Mouse (Mus musculus): ENCODE data around the gene Gpr119. TPM values are rescaled to one million over a fixed set of nuclear protein-coding genes. Genes with fewer than 3 reads are reported as not detected.

The Gpr119 gene
- polyA plus RNA-seq (2014; fragmentation: Nextera tagmentation; extraction: Ambion mirVana) = not detected in 2 replicates

DNA sequence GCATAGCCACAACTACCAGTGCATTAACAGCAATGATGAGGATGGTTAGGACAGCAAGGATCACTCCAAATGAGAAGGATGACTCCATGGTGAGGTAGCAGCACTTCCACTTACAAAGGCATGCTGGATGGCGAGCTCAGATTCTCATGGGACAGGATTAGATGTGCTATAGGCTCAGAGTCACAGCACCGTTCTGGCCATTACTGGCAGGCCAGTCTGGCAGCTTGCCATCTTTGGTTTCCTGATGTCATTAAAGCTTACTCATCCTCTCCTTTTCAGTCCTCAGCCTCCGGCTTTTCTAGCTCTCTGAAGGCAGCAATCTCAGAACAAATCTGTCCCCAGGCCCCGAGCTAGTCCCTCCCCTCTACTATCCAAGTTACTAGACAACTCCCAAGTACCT is at the start of gene Gpr119:
Gpr119 (minus strand) TSS at position 308 of the 400 bp plus-strand sequence.
- 74% methylated on average over 4 of the region's 4 CpGs for WGBS
- Histone ChIP-seq H3K4me1 (ENCODE audit: control insufficient read depth, insufficient read depth, low read length) (no peaks in the 10 kb centered on the region), H3K4me2 (ENCODE audit: low read depth) (no peak within 1 kb of the TSS), H3K4me3 (ENCODE audit: low read depth, low read length) (no peak within 1 kb of the TSS), H3K9ac (ENCODE audit: low read length) (no peak within 1 kb of the TSS), H3K36me3 (ENCODE audit: control insufficient read depth, insufficient read depth, low read length) (no peaks in the 10 kb centered on the region), H3K27me3 (ENCODE audit: control insufficient read depth, insufficient read depth, low read length) (no peaks in the 10 kb centered on the region), H3K9me3 (ENCODE audit: control insufficient read depth, low read length) (no peaks in the 10 kb centered on the region), H3K27ac (ENCODE audit: low read depth, low read length) (no peak within 1 kb of the TSS)
- DNase-seq (ENCODE audit: low spot score) (no peak), ATAC-seq (ENCODE audit: insufficient read depth, low FRiP score, low TSS enrichment) (no peak)

- no peaks in the 10 kb centered on the region for H3K27me3 ChIP-seq (ENCODE audit: control insufficient read depth, insufficient read depth, low read length)
- ATAC-seq (ENCODE audit: insufficient read depth, low FRiP score, low TSS enrichment) (no peak), DNase-seq (ENCODE audit: low spot score) (no peak)
- no peak overlapping the region for H3K4me2 ChIP-seq (ENCODE audit: low read depth)
- H3K9ac ChIP-seq (ENCODE audit: low read length) = no peak overlapping the region
- H3K36me3 ChIP-seq (ENCODE audit: control insufficient read depth, insufficient read depth, low read length) = no peaks in the 10 kb centered on the region
- no peak overlapping the region for H3K4me3 ChIP-seq (ENCODE audit: low read depth, low read length)
- no peak overlapping the region for H3K27ac ChIP-seq (ENCODE audit: low read depth, low read length)
- no peaks in the 10 kb centered on the region for H3K4me1 ChIP-seq (ENCODE audit: control insufficient read depth, insufficient read depth, low read length)
- 90% methylated on average over 8 of the region's 8 CpGs for WGBS
- H3K9me3 ChIP-seq (ENCODE audit: control insufficient read depth, low read length) = no peaks in the 10 kb centered on the region
Measured at GRCm38 (mm10) chrX:48712846-48713245, 38.6 kb upstream of the Gpr119 start.

GRCm38 (mm10) chrX:48709701-48710100 is 35.4 kb upstream of the Gpr119 start:
- no peaks in the 10 kb centered on the region for H3K36me3 ChIP-seq (ENCODE audit: control insufficient read depth, insufficient read depth, low read length)
- H3K9me3 ChIP-seq (ENCODE audit: control insufficient read depth, low read length) = no peaks in the 10 kb centered on the region
- no peak overlapping the region for H3K27ac ChIP-seq (ENCODE audit: low read depth, low read length)
- no peaks in the 10 kb centered on the region for H3K4me1 ChIP-seq (ENCODE audit: control insufficient read depth, insufficient read depth, low read length)
- H3K9ac ChIP-seq (ENCODE audit: low read length) = no peak overlapping the region
- no peak overlapping the region for H3K4me3 ChIP-seq (ENCODE audit: low read depth, low read length)
- no peak for ATAC-seq (ENCODE audit: insufficient read depth, low FRiP score, low TSS enrichment)
- no peaks in the 10 kb centered on the region for H3K27me3 ChIP-seq (ENCODE audit: control insufficient read depth, insufficient read depth, low read length)
- DNase-seq (ENCODE audit: low spot score) = no peak
- no peak overlapping the region for H3K4me2 ChIP-seq (ENCODE audit: low read depth)
- 85% methylated on average over 10 of the region's 10 CpGs for WGBS

GRCm38 (mm10) chrX:48694864-48695371 is 20.6 kb upstream of the Gpr119 start, which contains the start of gene Rbmx2:
Gene Rbmx2, plus strand, starts transcription at chrX:48695004.
- H3K4me3 ChIP-seq (ENCODE audit: low read depth, low read length) = peak within 1 kb of the TSS; percentile 59
- H3K36me3 ChIP-seq (ENCODE audit: control insufficient read depth, insufficient read depth, low read length) = no peaks in the 10 kb centered on the region
- no peaks in the 10 kb centered on the region for H3K4me1 ChIP-seq (ENCODE audit: control insufficient read depth, insufficient read depth, low read length)
- ATAC-seq (ENCODE audit: insufficient read depth, low FRiP score, low TSS enrichment) (peak; percentile 95), DNase-seq (ENCODE audit: low spot score) (peak; percentile 92)
- no peaks in the 10 kb centered on the region for H3K9me3 ChIP-seq (ENCODE audit: control insufficient read depth, low read length)
- peak within 1 kb of the TSS; percentile 37 for H3K4me2 ChIP-seq (ENCODE audit: low read depth)
- 15% methylated on average over 42 of the region's 42 CpGs for WGBS
- H3K27me3 ChIP-seq (ENCODE audit: control insufficient read depth, insufficient read depth, low read length) = no peaks in the 10 kb centered on the region
- no peak within 1 kb of the TSS for H3K27ac ChIP-seq (ENCODE audit: low read depth, low read length)
- peak within 1 kb of the TSS; percentile 58 for H3K9ac ChIP-seq (ENCODE audit: low read length)

DNA sequence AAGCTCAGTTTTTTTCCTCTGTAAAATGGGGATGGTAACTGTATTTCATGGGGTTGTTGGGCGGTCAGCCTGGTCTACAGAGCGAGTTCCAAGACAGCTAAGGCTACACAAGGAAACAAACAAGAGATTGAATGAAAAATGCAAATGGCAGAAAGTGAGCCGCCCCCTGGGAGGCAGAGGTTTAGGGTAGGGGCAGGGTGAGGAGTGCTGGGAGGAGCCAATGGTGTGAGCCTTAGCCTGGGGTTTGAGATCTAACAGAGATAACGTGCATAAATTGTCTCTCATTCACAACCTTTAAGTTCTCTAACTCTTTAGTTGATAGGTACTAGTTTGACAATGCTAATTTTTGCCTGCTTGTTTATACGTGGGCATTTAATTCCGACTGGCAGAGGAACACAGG is 20.2 kb upstream of the Gpr119 start:
- Histone ChIP-seq H3K9ac (ENCODE audit: low read length) (no peak overlapping the region), H3K4me2 (ENCODE audit: low read depth) (peak overlapping the region; percentile 34; the same call in 1 of the 2 replicates), H3K4me1 (ENCODE audit: control insufficient read depth, insufficient read depth, low read length) (no peaks in the 10 kb centered on the region), H3K9me3 (ENCODE audit: control insufficient read depth, low read length) (no peaks in the 10 kb centered on the region), H3K36me3 (ENCODE audit: control insufficient read depth, insufficient read depth, low read length) (no peaks in the 10 kb centered on the region), H3K4me3 (ENCODE audit: low read depth, low read length) (peak overlapping the region; percentile 59), H3K27ac (ENCODE audit: low read depth, low read length) (no peak overlapping the region), H3K27me3 (ENCODE audit: control insufficient read depth, insufficient read depth, low read length) (no peaks in the 10 kb centered on the region)
- WGBS = 20% methylated on average over 6 of the region's 6 CpGs
- ATAC-seq (ENCODE audit: insufficient read depth, low FRiP score, low TSS enrichment) (peak; percentile 89), DNase-seq (ENCODE audit: low spot score) (no peak)

- Histone ChIP-seq H3K9me3 (ENCODE audit: control insufficient read depth, low read length) (no peaks in the 10 kb centered on the region), H3K27me3 (ENCODE audit: control insufficient read depth, insufficient read depth, low read length) (no peaks in the 10 kb centered on the region), H3K4me2 (ENCODE audit: low read depth) (no peak overlapping the region), H3K27ac (ENCODE audit: low read depth, low read length) (no peak overlapping the region), H3K4me3 (ENCODE audit: low read depth, low read length) (no peak overlapping the region), H3K36me3 (ENCODE audit: control insufficient read depth, insufficient read depth, low read length) (no peaks in the 10 kb centered on the region), H3K4me1 (ENCODE audit: control insufficient read depth, insufficient read depth, low read length) (no peaks in the 10 kb centered on the region), H3K9ac (ENCODE audit: low read length) (no peak overlapping the region)
- DNase-seq (ENCODE audit: low spot score) (no peak), ATAC-seq (ENCODE audit: insufficient read depth, low FRiP score, low TSS enrichment) (no peak)
- 77% methylated on average over 5 of the region's 5 CpGs for WGBS
Measured at GRCm38 (mm10) chrX:48683857-48684256, 9.6 kb upstream of the Gpr119 start.

DNA sequence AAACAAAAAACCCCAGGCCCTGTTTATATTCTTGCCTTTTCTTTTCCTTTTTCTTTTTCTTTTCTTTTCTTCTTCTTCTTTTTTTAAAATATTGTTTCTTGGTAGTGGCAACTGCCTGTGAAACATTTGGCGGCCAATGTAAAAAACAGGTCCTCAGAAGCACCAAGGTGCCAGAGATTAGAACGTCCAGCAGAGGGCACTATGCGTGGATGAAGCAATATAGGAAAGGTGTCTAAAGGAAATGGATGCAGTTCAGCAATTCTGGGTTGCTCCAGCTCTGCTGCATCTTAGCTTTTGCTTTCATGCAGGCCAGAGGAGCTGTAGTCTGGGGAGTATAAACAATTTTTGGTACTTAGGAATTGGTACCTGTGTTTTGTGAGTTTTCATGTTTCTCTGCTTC is 9.2 kb upstream of the Gpr119 start:
- DNase-seq (ENCODE audit: low spot score) = peak; percentile 35
- Histone ChIP-seq H3K27me3 (ENCODE audit: control insufficient read depth, insufficient read depth, low read length) (no peaks in the 10 kb centered on the region), H3K36me3 (ENCODE audit: control insufficient read depth, insufficient read depth, low read length) (no peaks in the 10 kb centered on the region), H3K4me3 (ENCODE audit: low read depth, low read length) (no peak overlapping the region), H3K4me1 (ENCODE audit: control insufficient read depth, insufficient read depth, low read length) (no peaks in the 10 kb centered on the region), H3K9me3 (ENCODE audit: control insufficient read depth, low read length) (no peaks in the 10 kb centered on the region), H3K4me2 (ENCODE audit: low read depth) (no peak overlapping the region), H3K27ac (ENCODE audit: low read depth, low read length) (no peak overlapping the region), H3K9ac (ENCODE audit: low read length) (no peak overlapping the region)
- ATAC-seq (ENCODE audit: insufficient read depth, low FRiP score, low TSS enrichment) = no peak
- 19% methylated on average over 3 of the region's 3 CpGs for WGBS

GRCm38 (mm10) chrX:48671714-48672113 is 2.6 kb downstream of the Gpr119 start:
- Histone ChIP-seq H3K9me3 (ENCODE audit: control insufficient read depth, low read length) (no peaks in the 10 kb centered on the region), H3K36me3 (ENCODE audit: control insufficient read depth, insufficient read depth, low read length) (no peaks in the 10 kb centered on the region), H3K9ac (ENCODE audit: low read length) (no peak overlapping the region), H3K4me3 (ENCODE audit: low read depth, low read length) (no peak overlapping the region), H3K4me2 (ENCODE audit: low read depth) (no peak overlapping the region), H3K4me1 (ENCODE audit: control insufficient read depth, insufficient read depth, low read length) (no peaks in the 10 kb centered on the region), H3K27ac (ENCODE audit: low read depth, low read length) (no peak overlapping the region), H3K27me3 (ENCODE audit: control insufficient read depth, insufficient read depth, low read length) (no peaks in the 10 kb centered on the region)
- whole genome bisulfite sequencing = 78% methylated on average over 3 of the region's 3 CpGs
- DNase-seq (ENCODE audit: low spot score) = no peak
- no peak for ATAC-seq (ENCODE audit: insufficient read depth, low FRiP score, low TSS enrichment)

DNA sequence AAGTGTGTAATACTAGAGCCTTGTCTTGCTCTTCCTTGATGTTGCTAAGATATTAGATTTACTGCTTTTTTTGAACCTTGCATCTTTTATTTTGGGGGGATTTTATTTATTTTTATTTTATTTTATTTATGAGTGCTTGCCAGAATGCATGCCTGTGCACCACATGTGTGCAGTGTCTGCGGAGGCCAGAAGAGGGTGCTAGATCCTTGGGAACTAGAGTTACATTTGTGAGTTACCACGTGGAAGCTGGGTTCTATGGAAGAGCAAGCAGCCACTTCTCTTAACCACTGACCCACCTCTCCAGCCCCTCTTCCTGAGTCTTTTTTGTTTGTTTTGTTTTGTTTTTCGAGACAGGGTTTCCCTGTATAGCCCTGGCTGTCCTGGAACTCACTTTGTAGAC is 4.7 kb downstream of the Gpr119 start:
- Histone ChIP-seq H3K27ac (ENCODE audit: low read depth, low read length) (no peak overlapping the region), H3K9ac (ENCODE audit: low read length) (no peak overlapping the region), H3K9me3 (ENCODE audit: control insufficient read depth, low read length) (no peaks in the 10 kb centered on the region), H3K4me2 (ENCODE audit: low read depth) (no peak overlapping the region), H3K4me1 (ENCODE audit: control insufficient read depth, insufficient read depth, low read length) (no peaks in the 10 kb centered on the region), H3K4me3 (ENCODE audit: low read depth, low read length) (no peak overlapping the region), H3K36me3 (ENCODE audit: control insufficient read depth, insufficient read depth, low read length) (no peaks in the 10 kb centered on the region), H3K27me3 (ENCODE audit: control insufficient read depth, insufficient read depth, low read length) (no peaks in the 10 kb centered on the region)
- ATAC-seq (ENCODE audit: insufficient read depth, low FRiP score, low TSS enrichment) = no peak
- no peak for DNase-seq (ENCODE audit: low spot score)
- 72% methylated on average over 3 of the region's 3 CpGs for WGBS

Measured in neural tube, embryonic 11.5 days (tissue).